Mouse (Mus musculus): ENCODE data around the gene Pim3. TPM values are rescaled to one million over a fixed set of nuclear protein-coding genes. Genes with fewer than 3 reads are reported as not detected.

Gene Pim3
- polyA plus RNA-seq, 1 experiment from 2014 or later, result 69.2 TPM

Other genes starting within 250 kb of the Pim3 start
- gene Brd1, start 128.0 kb upstream of the Pim3 start, polyA plus RNA-seq (2015; fragmentation: Nextera tagmentation; extraction: Ambion mirVana), result 15.0 and 18.7 TPM in 2 replicates
- gene Zbed4, start 110.5 kb upstream of the Pim3 start, polyA plus RNA-seq (2015; fragmentation: Nextera tagmentation; extraction: Ambion mirVana), result 14.6 and 15.0 TPM in 2 replicates
- 8.1 and 9.2 TPM in 2 replicates for gene Alg12, start 42.9 kb upstream of the Pim3 start, polyA plus RNA-seq (2015; fragmentation: Nextera tagmentation; extraction: Ambion mirVana)
- gene Creld2, start 42.5 kb upstream of the Pim3 start, polyA plus RNA-seq (2015; fragmentation: Nextera tagmentation; extraction: Ambion mirVana), result 63.2 and 66.0 TPM in 2 replicates
- 0.08 and 0.14 TPM in 2 replicates for gene Ttll8, start 92.2 kb downstream of the Pim3 start, polyA plus RNA-seq (2015; fragmentation: Nextera tagmentation; extraction: Ambion mirVana)
- gene Mlc1, start 116.8 kb downstream of the Pim3 start, polyA plus RNA-seq (2015; fragmentation: Nextera tagmentation; extraction: Ambion mirVana), result 26.5 and 31.0 TPM in 2 replicates
- gene Mov10l1, start 120.7 kb downstream of the Pim3 start, polyA plus RNA-seq (2015; fragmentation: Nextera tagmentation; extraction: Ambion mirVana), result not detected in 2 replicates
- gene Panx2, start 197.5 kb downstream of the Pim3 start, polyA plus RNA-seq (2015; fragmentation: Nextera tagmentation; extraction: Ambion mirVana), result 7.9 and 9.2 TPM in 2 replicates
- 37.9 and 41.7 TPM in 2 replicates for gene Trabd, start 212.9 kb downstream of the Pim3 start, polyA plus RNA-seq (2015; fragmentation: Nextera tagmentation; extraction: Ambion mirVana)
- 20.1 and 21.3 TPM in 2 replicates for gene Selenoo, start 226.9 kb downstream of the Pim3 start, polyA plus RNA-seq (2015; fragmentation: Nextera tagmentation; extraction: Ambion mirVana)